Mouse (Mus musculus) thymus, postnatal 4 days (tissue): ENCODE results near the gene Fam98c.
A peak's percentile ranks its signal among the peaks of the same experiment; 100 is the strongest.
"Not testable (repeated sequence)": the region's sequence is repeated elsewhere in the genome, so short reads cannot be mapped to it uniquely, and the experiment has no call there.

Source experiments
- DNase-seq: peaks from one replicate; pipeline ENCODE4 v3.0.0; 2021

Gene Fam98c

GRCm38 (mm10) chr7:29155196-29155837, 717 bp downstream of the Fam98c start:
- DNase-seq, result peak; percentile 92

- DNase-seq, result peak; percentile 63
These were observed 1.9 kb downstream of the Fam98c start for GRCm38 (mm10) chr7:29154018-29154720.

- no peak for DNase-seq
These were observed 4.5 kb downstream of the Fam98c start for GRCm38 (mm10) chr7:29151486-29151885.

- DNase-seq, result no peak
These were observed 7.3 kb downstream of the Fam98c start for GRCm38 (mm10) chr7:29148771-29149170.

- no peak for DNase-seq
These were observed 9.2 kb downstream of the Fam98c start for GRCm38 (mm10) chr7:29146625-29147367.

GRCm38 (mm10) chr7:29144006-29144405, 12.0 kb downstream of the Fam98c start:
- no peak for DNase-seq

- DNase-seq, result peak; percentile 55
These were observed 14.6 kb downstream of the Fam98c start for GRCm38 (mm10) chr7:29141416-29141815.

- not testable (repeated sequence) for DNase-seq
These were observed 16.8 kb downstream of the Fam98c start for GRCm38 (mm10) chr7:29139237-29139636.

- DNase-seq, result no peak
These were observed 18.6 kb downstream of the Fam98c start for GRCm38 (mm10) chr7:29137429-29137828.

- peak; percentile 88 for DNase-seq
These were observed 21.2 kb downstream of the Fam98c start, which contains the start of gene Rasgrp4 for GRCm38 (mm10) chr7:29134693-29135386. TSS of gene Rasgrp4 (plus strand) at chr7:29134851.

GRCm38 (mm10) chr7:29134230-29134629, 21.8 kb downstream of the Fam98c start:
- DNase-seq, result no peak

GRCm38 (mm10) chr7:29128725-29129124, 27.3 kb downstream of the Fam98c start:
- DNase-seq, result peak; percentile 45

- peak; percentile 87 for DNase-seq
These were observed 29.7 kb downstream of the Fam98c start for GRCm38 (mm10) chr7:29126173-29126915.

- DNase-seq, result peak; percentile 82
These were observed 31.1 kb downstream of the Fam98c start, which contains the start of gene Ryr1 for GRCm38 (mm10) chr7:29124970-29125369. TSS of gene Ryr1 (minus strand) at chr7:29125179.

- no peak for DNase-seq
These were observed 32.3 kb downstream of the Fam98c start for GRCm38 (mm10) chr7:29123531-29124358.

- DNase-seq, result no peak
These were observed 33.2 kb downstream of the Fam98c start for GRCm38 (mm10) chr7:29122821-29123220.

- DNase-seq, result no peak
These were observed 36.5 kb downstream of the Fam98c start for GRCm38 (mm10) chr7:29119526-29119925.

GRCm38 (mm10) chr7:29118142-29118851, 37.7 kb downstream of the Fam98c start:
- DNase-seq, result no peak

GRCm38 (mm10) chr7:29108992-29109955, 46.8 kb downstream of the Fam98c start:
- peak; percentile 72 for DNase-seq
